Mouse (Mus musculus) heart, embryonic 16.5 days (tissue): ENCODE results near the gene Prune1. TPM values are rescaled to one million over a fixed set of nuclear protein-coding genes. Genes with fewer than 3 reads are reported as not detected.
"Not testable (repeated sequence)": the region's sequence is repeated elsewhere in the genome, so short reads cannot be mapped to it uniquely, and the experiment has no call there.

Experiments used
- ATAC-seq: fragments of 200-750 bp; cut with Nextera tagmentation; replicated peaks from 2 replicates; pipeline ENCODE4 v1.8.0; 2017; ENCODE audit warnings: moderate number of reproducible peaks; ENCODE audit not compliant: insufficient read depth, low FRiP score; ENCODE audit errors: extremely low read depth
- H3K27ac ChIP-seq: fragments of 300-500 bp; sonication (generic); 2 replicates; pipeline ENCODE4 v1.5.1; 2014; ENCODE audit warnings: mild to moderate bottlenecking, low read length, control low read depth, moderate library complexity
- H3K27me3 ChIP-seq: fragments of 300-500 bp; sonication (generic); 2 replicates; pipeline ENCODE4 v1.6.1; 2014; ENCODE audit warnings: low read length, mixed read lengths; ENCODE audit not compliant: control insufficient read depth, insufficient read depth
- H3K36me3 ChIP-seq: fragments of 300-500 bp; sonication (generic); 2 replicates; pipeline ENCODE4 v1.6.1; 2014; ENCODE audit not compliant: control insufficient read depth, insufficient read depth
- H3K4me1 ChIP-seq: fragments of 300-500 bp; sonication (generic); 2 replicates; pipeline ENCODE4 v1.6.1; 2014; ENCODE audit warnings: low read length, mixed read lengths; ENCODE audit not compliant: control insufficient read depth, insufficient read depth
- H3K4me2 ChIP-seq: fragments of 300-500 bp; sonication (generic); 2 replicates; pipeline ENCODE4 v1.6.1; 2014; ENCODE audit warnings: low read depth, mild to moderate bottlenecking, control low read depth, low read length
- H3K4me3 ChIP-seq: fragments of 300-500 bp; sonication (generic); 2 replicates; pipeline ENCODE4 v1.5.1; 2014; ENCODE audit warnings: mild to moderate bottlenecking, control low read depth, low read length
- H3K9ac ChIP-seq: fragments of 300-500 bp; sonication (generic); 2 replicates; pipeline ENCODE4 v1.6.1; 2014; ENCODE audit warnings: low read length, control low read depth
- H3K9me3 ChIP-seq: fragments of 300-500 bp; sonication (generic); replicated peaks from 2 replicates; pipeline ENCODE4 v1.6.1; 2016; ENCODE audit warnings: low read length; ENCODE audit not compliant: control insufficient read depth
- WGBS: fragments of 180-500 bp; shearing (Covaris S2); extraction: QIAGEN DNeasy Blood & Tissue Kit; methylation state at CpG from one replicate; pipeline ENCODE4 v1.1.7; 2014; 5-methylcytosine and 5-hydroxymethylcytosine counted together
- polyA plus RNA-seq: library from polyadenylated mRNA; unstranded; fragments of >200 nt; fragmentation: Nextera tagmentation; extraction: Ambion mirVana; gene quantifications from 2 replicates; pipeline ENCODE4 v1.2.1, GENCODE M21; 2015

Gene Prune1
- polyA plus RNA-seq, 1 experiment from 2014 or later = 31.4 TPM

DNA sequence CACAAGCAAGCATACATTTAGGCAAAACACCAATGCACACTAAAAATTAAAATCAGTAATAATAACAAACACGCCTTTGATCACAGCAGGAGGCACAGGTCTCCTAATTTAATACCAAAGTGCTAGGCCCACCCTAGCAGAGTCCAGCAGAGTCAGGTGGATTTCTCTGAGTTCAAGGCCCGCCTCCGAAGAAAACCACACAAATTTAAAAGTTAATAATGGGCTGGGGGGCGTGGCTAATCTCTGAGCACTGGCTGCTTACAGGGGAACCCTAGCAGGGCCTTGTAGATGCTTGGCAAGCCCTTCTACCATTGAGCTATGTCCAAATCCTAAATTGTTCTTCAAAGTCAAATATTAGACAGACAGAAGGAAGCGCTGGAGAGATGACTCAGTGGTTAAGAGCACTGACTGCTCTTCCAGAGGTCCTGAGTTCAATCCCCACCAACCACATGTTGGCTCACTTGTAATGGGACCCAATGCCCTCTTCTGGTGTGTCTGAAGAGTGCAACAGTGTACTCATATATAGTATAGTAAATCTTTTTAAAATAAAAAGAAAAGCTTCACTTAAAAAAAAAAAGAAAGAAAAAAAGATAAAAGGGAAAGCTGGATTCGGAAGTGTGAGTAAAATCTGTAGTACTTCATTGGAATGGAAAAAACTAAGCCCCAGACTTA lies 63.3 kb downstream of the Prune1 start:
- Histone ChIP-seq H3K27me3 (no peaks in the 10 kb centered on the region), H3K9ac (no peak overlapping the region; the same call in 1 of the 2 replicates), H3K9me3 (0 out of 2 replicates have a peak, but pooled peaks cover 2% of the 10 kb centered on the region), H3K4me1 (peaks cover 8% of the 10 kb centered on the region), H3K4me3 (peak overlapping the region; percentile 97), H3K4me2 (peak overlapping the region; percentile 84), H3K27ac (peak overlapping the region; percentile 100), H3K36me3 (peaks cover 28% of the 10 kb centered on the region)
- ATAC-seq = no peak
- WGBS = 81% methylated on average over 6 of the region's 6 CpGs

DNA sequence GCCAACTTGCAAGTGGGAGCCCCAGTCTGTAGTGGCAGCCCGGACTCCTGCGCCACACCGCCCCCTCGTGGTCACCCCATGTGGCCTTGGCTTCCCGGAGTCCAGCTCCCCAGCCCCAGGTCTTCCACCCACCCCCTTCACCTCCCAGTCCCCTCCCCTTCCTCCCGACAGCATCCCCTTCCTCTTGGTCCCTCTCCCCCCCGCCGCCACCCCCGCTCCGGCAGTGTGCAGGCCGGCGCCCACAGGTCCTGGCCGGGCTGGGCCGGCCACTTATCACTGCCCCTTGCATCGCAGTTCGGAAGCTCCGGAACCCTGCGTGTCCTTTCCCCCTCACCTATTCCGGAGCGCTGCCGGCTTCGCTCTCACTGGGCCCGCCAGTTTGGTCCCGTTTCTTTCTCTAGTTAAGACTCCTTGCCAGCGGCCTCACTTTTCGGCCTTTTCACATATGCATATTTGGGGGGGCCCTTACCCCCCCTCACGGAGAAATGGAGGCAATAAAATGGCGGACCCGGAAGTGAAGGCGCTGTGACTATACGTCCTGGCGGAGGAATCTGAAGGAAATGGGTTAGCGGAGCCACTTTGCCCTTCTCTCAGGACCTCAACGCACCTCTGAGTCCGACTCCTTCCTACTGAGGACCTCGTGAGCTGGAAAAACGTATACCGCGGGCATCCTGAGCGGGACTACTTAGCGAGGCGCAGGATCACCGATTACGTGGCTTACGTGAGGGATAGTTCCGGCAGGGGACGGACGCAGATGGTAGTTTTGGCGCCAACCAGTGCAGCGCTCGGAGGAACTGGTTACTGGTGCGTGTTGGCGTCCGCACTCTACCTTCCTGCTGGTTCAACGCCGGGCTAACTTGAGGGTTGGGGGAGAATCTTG lies 64.4 kb downstream of the Prune1 start, which contains the start of gene Gabpb2:
Gabpb2 (minus strand) TSS at position 662 of the 880 bp plus-strand sequence.
- Histone ChIP-seq H3K36me3 (peaks cover 24% of the 10 kb centered on the region), H3K4me3 (peak within 1 kb of the TSS; percentile 97), H3K4me1 (peaks cover 8% of the 10 kb centered on the region), H3K4me2 (peak within 1 kb of the TSS; percentile 84), H3K27me3 (no peaks in the 10 kb centered on the region), H3K27ac (peak within 1 kb of the TSS; percentile 100), H3K9ac (peak within 1 kb of the TSS; percentile 97), H3K9me3 (no peaks in the 10 kb centered on the region)
- peak; percentile 94 for ATAC-seq
- whole genome bisulfite sequencing = under 1% methylated on average over 52 of the region's 56 CpGs

DNA sequence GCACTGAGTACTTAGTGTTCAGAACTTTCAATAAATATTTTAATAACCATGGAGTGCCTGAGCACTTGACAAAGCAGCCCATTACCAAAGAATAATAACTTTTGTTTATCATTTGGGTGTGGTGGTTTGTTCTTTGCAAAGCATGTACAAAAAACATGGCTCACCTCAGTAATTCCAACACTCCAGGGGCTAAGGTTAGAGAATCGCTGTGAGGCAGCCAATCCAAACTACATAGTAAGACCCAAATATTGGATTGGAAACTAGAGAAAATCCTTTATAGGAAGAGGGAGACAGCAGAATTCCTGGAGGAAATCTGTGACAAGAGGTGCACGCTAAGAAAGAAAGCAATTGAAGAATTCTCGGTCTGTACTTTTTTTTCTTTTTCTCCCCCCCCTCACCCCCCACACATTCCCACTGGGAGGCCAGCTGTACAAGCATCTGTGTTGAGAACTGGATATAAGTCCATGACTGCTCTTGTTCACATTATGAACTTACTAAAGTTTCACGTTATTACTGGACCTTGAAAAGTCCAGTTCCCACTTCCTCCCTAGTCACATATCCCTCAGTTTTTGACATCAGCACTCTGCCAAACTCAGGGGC lies 65.1 kb downstream of the Prune1 start:
- peaks cover 8% of the 10 kb centered on the region for H3K4me1 ChIP-seq
- WGBS = 18% methylated on average over 4 of the region's 4 CpGs
- H3K36me3 ChIP-seq = peaks cover 24% of the 10 kb centered on the region
- no peak; the same call in 1 of the 2 replicates for ATAC-seq
- H3K9me3 ChIP-seq = no peaks in the 10 kb centered on the region
- H3K4me3 ChIP-seq = peak overlapping the region; percentile 97
- H3K27ac ChIP-seq = peak overlapping the region; percentile 100
- H3K27me3 ChIP-seq = no peaks in the 10 kb centered on the region
- H3K4me2 ChIP-seq = peak overlapping the region; percentile 84
- peak overlapping the region; percentile 97 for H3K9ac ChIP-seq

GRCm38 (mm10) chr3:95213609-95213975 lies 68.3 kb downstream of the Prune1 start:
- 96% methylated on average over 1 of the region's 1 CpGs for WGBS
- no peak overlapping the region for H3K9ac ChIP-seq

DNA sequence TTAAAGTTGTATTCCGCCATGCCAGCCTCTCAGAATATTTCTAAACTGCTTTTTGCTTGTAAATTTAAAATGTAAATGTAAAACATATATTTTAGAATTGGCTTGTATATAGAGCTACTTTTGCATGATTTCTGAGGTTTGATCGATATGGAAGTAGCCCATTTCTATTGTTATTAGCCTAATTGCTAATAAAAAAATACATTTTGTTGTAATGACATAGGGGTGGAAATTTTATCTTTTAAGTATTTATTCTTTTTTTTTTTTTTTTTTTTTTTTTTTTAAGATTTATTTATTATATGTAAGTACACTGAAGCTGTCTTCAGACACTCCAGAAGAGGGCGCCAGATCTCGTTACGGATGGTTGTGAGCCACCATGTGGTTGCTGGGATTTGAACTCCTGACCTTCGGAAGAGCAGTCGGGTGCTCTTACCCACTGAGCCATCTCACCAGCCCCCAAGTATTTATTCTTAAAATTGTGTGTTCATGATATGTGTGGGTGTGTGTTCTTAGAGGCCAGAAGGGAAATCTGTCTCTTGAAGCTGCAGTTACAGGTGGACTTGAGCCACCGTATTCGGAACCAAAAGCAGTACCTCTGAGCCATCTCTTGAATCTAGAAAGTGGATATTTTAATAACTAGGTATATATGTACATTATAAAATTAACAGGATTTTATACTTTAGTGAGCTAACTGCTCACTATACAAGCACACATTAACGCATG lies 68.8 kb downstream of the Prune1 start:
- H3K27ac ChIP-seq, H3K27me3 ChIP-seq, ATAC-seq, H3K4me1 ChIP-seq, H3K4me3 ChIP-seq, H3K4me2 ChIP-seq, H3K9ac ChIP-seq, H3K9me3 ChIP-seq: not testable (repeated sequence)
- WGBS = 92% methylated on average over 7 of the region's 10 CpGs
- H3K36me3 ChIP-seq = peaks cover 21% of the 10 kb centered on the region

More at GRCm38 (mm10) chr3:95213609-95213975, 68.3 kb downstream of the Prune1 start:
- H3K4me2 ChIP-seq = no peak overlapping the region
- H3K27me3 ChIP-seq = no peaks in the 10 kb centered on the region
- peaks cover 8% of the 10 kb centered on the region for H3K4me1 ChIP-seq
- no peak overlapping the region for H3K27ac ChIP-seq
- no peak overlapping the region for H3K4me3 ChIP-seq
- no peak for ATAC-seq
- peaks cover 15% of the 10 kb centered on the region for H3K36me3 ChIP-seq
- H3K9me3 ChIP-seq = no peaks in the 10 kb centered on the region

GRCm38 (mm10) chr3:95210585-95210984 lies 71.3 kb downstream of the Prune1 start:
- ATAC-seq = peak; percentile 58
- no peak overlapping the region for H3K4me2 ChIP-seq
- H3K4me3 ChIP-seq = no peak overlapping the region
- no peaks in the 10 kb centered on the region for H3K4me1 ChIP-seq
- 80% methylated on average over 2 of the region's 2 CpGs for WGBS
- H3K9me3 ChIP-seq = no peaks in the 10 kb centered on the region
- peaks cover 24% of the 10 kb centered on the region for H3K36me3 ChIP-seq
- H3K27me3 ChIP-seq = no peaks in the 10 kb centered on the region
- no peak overlapping the region for H3K9ac ChIP-seq
- no peak overlapping the region for H3K27ac ChIP-seq

DNA sequence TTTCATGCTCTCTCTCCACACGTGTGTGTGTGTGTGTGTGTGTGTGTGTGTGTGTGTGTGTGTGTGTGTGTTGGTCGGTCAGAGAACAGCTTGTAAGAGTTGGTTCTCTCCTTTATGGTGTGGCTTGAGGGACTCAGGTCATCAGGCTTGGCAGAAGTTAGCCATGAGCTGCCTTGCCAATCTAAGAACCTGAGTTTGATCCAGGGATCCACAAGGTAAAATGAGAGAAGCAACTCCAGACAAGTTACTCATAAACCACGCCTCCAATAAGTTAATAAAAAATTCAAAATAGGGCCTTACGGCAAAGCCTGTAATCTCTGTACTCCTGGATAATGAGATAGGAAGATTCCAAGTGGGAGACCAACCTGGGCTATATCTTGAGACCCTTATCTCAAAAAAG lies 73.6 kb downstream of the Prune1 start:
- no peaks in the 10 kb centered on the region for H3K27me3 ChIP-seq
- no peak overlapping the region for H3K4me2 ChIP-seq
- no peak overlapping the region for H3K27ac ChIP-seq
- WGBS = 78% methylated on average over 4 of the region's 4 CpGs
- H3K4me3 ChIP-seq = no peak overlapping the region
- no peak overlapping the region for H3K9ac ChIP-seq
- H3K4me1 ChIP-seq = no peaks in the 10 kb centered on the region
- H3K36me3 ChIP-seq = peaks cover 31% of the 10 kb centered on the region
- H3K9me3 ChIP-seq = no peaks in the 10 kb centered on the region
- no peak for ATAC-seq

DNA sequence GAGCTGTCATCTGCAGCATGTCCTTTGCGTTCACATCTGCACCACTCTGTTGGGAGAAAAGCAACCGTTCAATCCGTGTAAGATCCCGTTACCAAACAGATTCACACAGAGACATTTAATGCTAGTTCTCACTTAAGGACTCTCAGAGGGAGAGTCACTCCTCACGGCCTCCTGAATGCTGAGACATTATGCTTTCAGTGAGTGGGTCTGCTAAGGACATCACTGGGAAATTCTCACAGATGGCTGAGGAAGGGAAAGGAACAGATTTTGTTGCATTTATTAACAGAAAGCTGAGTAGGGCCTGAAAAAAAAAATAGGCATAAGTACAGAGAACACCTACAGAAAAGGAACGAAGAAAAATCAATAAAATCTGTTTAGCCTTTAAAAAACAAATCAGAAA lies 78.0 kb downstream of the Prune1 start:
- 86% methylated on average over 6 of the region's 6 CpGs for WGBS
- ATAC-seq = no peak

More for the DNA sequence above, 78.0 kb downstream of the Prune1 start:
- Histone ChIP-seq H3K27ac (no peak overlapping the region), H3K27me3 (no peaks in the 10 kb centered on the region), H3K9me3 (no peaks in the 10 kb centered on the region), H3K4me2 (no peak overlapping the region), H3K4me1 (no peaks in the 10 kb centered on the region), H3K4me3 (no peak overlapping the region), H3K9ac (no peak overlapping the region), H3K36me3 (peaks cover 57% of the 10 kb centered on the region)
